ENCODE assay signal across 25 mouse cellular contexts in the genomic region with DNA sequence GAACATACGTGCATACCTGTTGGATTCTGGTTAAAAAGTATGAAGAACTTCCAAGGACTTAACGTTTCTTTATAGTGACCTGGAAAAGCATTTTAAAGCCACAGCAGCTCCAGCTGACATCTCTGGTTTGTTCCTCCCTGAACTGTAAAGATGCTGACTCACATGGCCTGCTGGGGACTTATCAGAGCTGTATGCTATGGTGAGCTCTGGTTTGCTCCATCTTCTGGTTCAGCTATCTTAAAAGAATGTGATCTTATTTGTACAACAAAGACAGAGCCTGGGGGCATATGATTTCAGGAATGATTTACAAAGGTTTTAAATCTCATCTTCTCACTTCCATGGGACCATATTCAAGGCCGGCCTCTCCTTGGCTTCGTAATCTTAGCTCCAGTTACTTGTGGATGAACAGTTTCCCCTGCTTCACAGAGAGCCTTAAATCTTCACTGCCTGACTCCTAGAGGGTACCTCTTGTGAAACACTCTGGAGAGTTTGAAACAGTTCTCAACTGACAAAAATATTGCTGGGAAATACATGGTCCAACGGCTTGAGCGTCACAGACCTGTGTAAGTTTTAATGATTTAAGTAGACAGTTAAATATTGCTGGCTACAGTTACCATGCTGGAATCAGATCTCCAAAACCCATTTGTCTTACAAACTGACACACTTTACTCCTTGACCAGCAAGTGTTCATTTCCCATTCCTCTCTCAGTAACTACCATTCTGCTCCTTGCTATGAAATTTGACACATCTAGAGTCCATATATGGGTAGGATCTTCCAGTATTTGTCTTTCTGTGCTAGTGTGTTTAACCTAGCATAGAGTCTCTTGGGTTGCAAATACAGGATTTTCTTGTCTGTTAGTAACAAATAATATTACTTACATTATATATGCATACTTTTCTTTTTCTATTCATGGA. TPM values are rescaled to one million over a fixed set of nuclear protein-coding genes. Genes with fewer than 3 reads are reported as not detected.
DNase-seq lines count a peak whose midpoint lies in the region; ATAC-seq lines count a peak whose summit lies in the region.
"Had no signal": no experiment of that assay in that cellular context is flagged by ENCODE, and none has a peak within 500 bp of the region (broad histone marks: within the 10 kb centered on the region; RNA-seq: fewer than 3 reads in every experiment).

No protein-coding gene starts in this region.

- 35% methylated on average over 5 of the region's 6 CpGs for WGBS in kidney, embryonic 16.5 days

- H3K4me3 ChIP-seq in kidney, embryonic 16.5 days (ENCODE audit: low read length) = no peak overlapping the region
- H3K4me3 ChIP-seq: embryonic facial prominence, embryonic 15.5 days; erythroblast, embryonic 14.5 days; forebrain, embryonic 10.5 days; gastrocnemius, adult 2 months; heart, embryonic 13.5 days; hindbrain, embryonic 12.5 days had no signal

- no peaks in the 10 kb centered on the region for H3K9me3 ChIP-seq in kidney, embryonic 16.5 days (ENCODE audit: low read length)
- H3K9me3 ChIP-seq: embryonic facial prominence, embryonic 15.5 days; forebrain, embryonic 10.5 days; G1E; heart, embryonic 13.5 days; hindbrain, embryonic 12.5 days had no signal

- H3K36me3 ChIP-seq in kidney, embryonic 16.5 days (ENCODE audit: insufficient read depth, low read length) = no peaks in the 10 kb centered on the region
- H3K36me3 ChIP-seq: embryonic facial prominence, embryonic 15.5 days; forebrain, embryonic 10.5 days; G1E; heart, embryonic 13.5 days; hindbrain, embryonic 12.5 days had no signal

- no peak for DNase-seq in kidney, postnatal 10 days
- DNase-seq in ES-CJ7 (ENCODE audit: low read depth, low spot score) = peak; percentile 6
- DNase-seq in ZHBTc4 (ENCODE audit: low read depth, low spot score) = peak; percentile 37
- DNase-seq in mesoderm, embryonic 11.5 days (ENCODE audit: low read depth, low spot score) = peak; percentile 0
- no peak for DNase-seq in left cerebral cortex, adult 18-20 months (ENCODE audit: low spot score in 2 of 2)
- no peak for DNase-seq in urinary bladder, postnatal 14 days (ENCODE audit: low spot score)
- DNase-seq: adrenal gland, adult 2 months; adrenal gland, postnatal 25 days; cerebellum, adult 2 months; cerebellum, postnatal 10 days; gastrocnemius, adult 2 months; gastrocnemius, postnatal 36 days; heart, adult 11 months; heart, postnatal 4 days had no signal

- no peak overlapping the region for H3K4me2 ChIP-seq in kidney, embryonic 16.5 days (replicated peaks; ENCODE audit: low read depth, low read length)
- H3K4me2 ChIP-seq: embryonic facial prominence, embryonic 15.5 days; heart, embryonic 13.5 days; hindbrain, embryonic 12.5 days had no signal

- no peak overlapping the region for H3K27ac ChIP-seq in kidney, embryonic 16.5 days (ENCODE audit: low read length)
- H3K27ac ChIP-seq: embryonic facial prominence, embryonic 15.5 days; forebrain, embryonic 10.5 days; gastrocnemius, adult 2 months; heart, embryonic 13.5 days; hindbrain, embryonic 12.5 days had no signal

- no peaks in the 10 kb centered on the region for H3K27me3 ChIP-seq in kidney, embryonic 16.5 days (ENCODE audit: insufficient read depth, low read length)
- H3K27me3 ChIP-seq: embryonic facial prominence, embryonic 15.5 days; hindbrain, embryonic 12.5 days had no signal

- ATAC-seq in kidney, embryonic 16.5 days (ENCODE audit: low FRiP score, low TSS enrichment) = peak; percentile 93
- ATAC-seq: forebrain, embryonic 14.5 days; hindbrain, embryonic 16.5 days had no signal

- H3K9ac ChIP-seq in kidney, embryonic 16.5 days (replicated peaks; ENCODE audit: low read length) = no peak overlapping the region
- H3K9ac ChIP-seq: embryonic facial prominence, embryonic 15.5 days; heart, embryonic 13.5 days; hindbrain, embryonic 12.5 days had no signal

- H3K4me1 ChIP-seq in kidney, embryonic 16.5 days (ENCODE audit: insufficient read depth, low read length) = no peaks in the 10 kb centered on the region
- H3K4me1 ChIP-seq: embryonic facial prominence, embryonic 15.5 days; forebrain, embryonic 10.5 days; heart, embryonic 13.5 days; hindbrain, embryonic 12.5 days had no signal

RNA-seq across cellular contexts. Expression of a gene that starts 8.2 kb away (rescaled TPM):
- polyA plus RNA-seq in kidney, embryonic 16.5 days (2015; fragmentation: Nextera tagmentation; extraction: Ambion mirVana) = not detected in 2 replicates
- total RNA-seq in left cerebral cortex, adult 18-20 months (2021) = not detected
- total RNA-seq: gastrocnemius, adult 2 months; gastrocnemius, postnatal 36 days had no signal
- polyA plus RNA-seq: cerebellum, adult 2 months; embryonic facial prominence, embryonic 11.5 days; erythroblast, embryonic 14.5 days; forebrain, embryonic 10.5 days; forebrain, embryonic 14.5 days; G1E; hindbrain, embryonic 12.5 days had no signal

RNA-seq across cellular contexts. Expression of a gene that starts 51.8 kb away (rescaled TPM):
- not detected in 2 replicates for polyA plus RNA-seq in kidney, embryonic 16.5 days (2015; fragmentation: Nextera tagmentation; extraction: Ambion mirVana)
- not detected for total RNA-seq in left cerebral cortex, adult 18-20 months (2021)
- total RNA-seq: adrenal gland, adult 2 months; adrenal gland, postnatal 25 days; G1E; gastrocnemius, adult 2 months; gastrocnemius, postnatal 36 days; heart, postnatal 4 days had no signal
- polyA plus RNA-seq: adrenal gland, adult 2 months; cerebellum, adult 2 months; embryonic facial prominence, embryonic 11.5 days; embryonic facial prominence, embryonic 15.5 days; erythroblast, embryonic 14.5 days; forebrain, embryonic 10.5 days; forebrain, embryonic 14.5 days; G1E; heart, embryonic 13.5 days; heart, postnatal 0 days; hindbrain, embryonic 12.5 days; hindbrain, embryonic 16.5 days had no signal

Comparison
In these comparisons a context has a peak if more than half of its experiments do, and no peak if none do; other contexts are left out.
1. DNase-seq: peak in ES-CJ7 (single experiment), ZHBTc4 (single experiment) and mesoderm, embryonic 11.5 days (single experiment); none in kidney, postnatal 10 days (single experiment), left cerebral cortex, adult 18-20 months (0 of 2) and urinary bladder, postnatal 14 days (single experiment).